Mouse (Mus musculus) liver, embryonic 14.5 days (tissue): ENCODE measurements around the gene Anks1b. TPM values are rescaled to one million over a fixed set of nuclear protein-coding genes. Genes with fewer than 3 reads are reported as not detected.

Experiments
- ATAC-seq: fragments of 200-750 bp; cut with Nextera tagmentation; 2 replicates; pipeline ENCODE4 v1.8.0; 2017; ENCODE audit warnings: moderate number of reproducible peaks, mild to moderate bottlenecking, moderate library complexity; ENCODE audit not compliant: insufficient read depth
- DNase-seq, 3 experiments: peaks; one replicate each; pipeline ENCODE4 v3.0.0-alpha.2; 2012 to 2013; ENCODE audit warnings: low read depth in 3 of 3, low spot score in 3 of 3
- H3K27ac ChIP-seq: fragments of 300-500 bp; sonication (generic); 2 replicates; pipeline ENCODE4 v1.5.1; 2014; ENCODE audit warnings: moderate library complexity, mild to moderate bottlenecking, control low read depth, inconsistent platforms
- H3K27me3 ChIP-seq: fragments of 300-500 bp; sonication (generic); 2 replicates; pipeline ENCODE4 v1.6.1; 2014; ENCODE audit warnings: mild to moderate bottlenecking, low read length, moderate library complexity; ENCODE audit not compliant: control insufficient read depth, insufficient read depth
- H3K36me3 ChIP-seq: fragments of 300-500 bp; sonication (generic); replicated peaks from 2 replicates; pipeline ENCODE4 v1.6.1; 2014; ENCODE audit warnings: low read depth; ENCODE audit not compliant: control insufficient read depth, insufficient read depth
- H3K4me1 ChIP-seq, 2 experiments: fragments of 200-500 bp in 1 of 2; fragments of 300-500 bp in 1 of 2; sonication (generic) in 1 of 2; replicated peaks; 2 replicates each; pipeline ENCODE4 v1.6.1; 2012 to 2014; ENCODE audit warnings: antibody characterized with exemption in 1 of 2, inconsistent platforms in 1 of 2, low read length in 1 of 2; ENCODE audit not compliant: control insufficient read depth in 2 of 2, insufficient read depth in 2 of 2
- H3K4me2 ChIP-seq: fragments of 300-500 bp; sonication (generic); 2 replicates; pipeline ENCODE4 v1.6.1; 2014; ENCODE audit warnings: low read depth, mild to moderate bottlenecking, control low read depth, moderate library complexity
- H3K4me3 ChIP-seq, 2 experiments: fragments of 200-500 bp in 1 of 2; fragments of 300-500 bp in 1 of 2; sonication (generic) in 1 of 2; 2 replicates each; pipeline ENCODE4 v1.5.1; 2012 to 2014; ENCODE audit warnings: low read depth in 2 of 2, low read length in 2 of 2, mild to moderate bottlenecking in 2 of 2, control low read depth in 1 of 2, inconsistent platforms in 1 of 2, moderate library complexity in 1 of 2; ENCODE audit not compliant: insufficient read depth in 1 of 2
- H3K9ac ChIP-seq: fragments of 300-500 bp; sonication (generic); replicated peaks from 2 replicates; pipeline ENCODE4 v1.6.1; 2014; ENCODE audit warnings: mild to moderate bottlenecking, control low read depth, moderate library complexity
- H3K9me3 ChIP-seq: fragments of 300-500 bp; sonication (generic); 2 replicates; pipeline ENCODE4 v1.6.1; 2016; ENCODE audit warnings: low read length, mixed read lengths; ENCODE audit not compliant: control insufficient read depth
- CTCF ChIP-seq: IDR thresholded peaks from 2 replicates; pipeline ENCODE4 v1.5.1; 2016; ENCODE audit warnings: antibody characterized with exemption, low read depth, control low read depth
- EP300 ChIP-seq: IDR thresholded peaks from 2 replicates; pipeline ENCODE4 v1.6.1; 2016; ENCODE audit warnings: antibody characterized with exemption, low read depth
- WGBS: fragments of 180-500 bp; shearing (Covaris S2); extraction: QIAGEN DNeasy Blood & Tissue Kit; methylation state at CpG from one replicate; pipeline ENCODE4 v1.1.7; 2014; ENCODE audit not compliant: insufficient replicate concordance; 5-methylcytosine and 5-hydroxymethylcytosine counted together
- polyA plus RNA-seq, 2 experiments: library from polyadenylated mRNA; depleted of rRNA in 1 of 2; stranded (reverse) in 1 of 2; unstranded in 1 of 2; fragments of >200 nt; fragmentation: Nextera tagmentation in 1 of 2; extraction: Ambion mirVana in 1 of 2; gene quantifications; 2 replicates each; pipeline versions ENCODE4 v1.2.1 to v1.2.3; 2012 to 2014

Gene Anks1b
- polyA plus RNA-seq, 2 experiments, result not detected

DNA sequence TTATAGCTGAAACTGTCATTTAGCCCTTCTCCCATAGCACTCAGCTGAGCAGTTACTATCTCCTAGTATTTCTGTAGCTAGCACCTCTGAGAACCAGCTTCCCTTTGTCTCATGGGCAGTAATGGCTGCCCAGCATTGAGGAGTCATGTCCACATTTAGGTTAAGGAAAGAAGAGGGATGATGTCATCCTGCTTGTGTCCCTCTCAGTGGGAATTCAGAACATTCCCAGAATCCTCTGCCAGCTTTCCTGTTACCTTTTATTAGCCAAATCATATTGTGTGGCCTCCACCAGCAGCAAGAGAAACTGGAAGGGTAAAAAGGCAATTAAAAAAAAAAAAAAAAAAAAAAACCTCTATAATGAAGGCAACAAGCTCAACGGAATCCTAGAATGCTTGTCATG lies 851.6 kb downstream of the Anks1b start:
- H3K4me3 ChIP-seq, result no peak overlapping the region
- no peaks in the 10 kb centered on the region for H3K36me3 ChIP-seq
- H3K4me1 ChIP-seq, result no peaks in the 10 kb centered on the region
- DNase-seq (no peak), ATAC-seq (no peak)
- no peak overlapping the region for H3K4me2 ChIP-seq
- H3K27me3 ChIP-seq, result no peaks in the 10 kb centered on the region
- TF ChIP-seq CTCF, result no peak
- TF ChIP-seq EP300, result no peak
- no peaks in the 10 kb centered on the region for H3K9me3 ChIP-seq
- no peak overlapping the region for H3K27ac ChIP-seq
- H3K9ac ChIP-seq, result no peak overlapping the region
- 50% methylated on average over 1 of the region's 1 CpGs for WGBS

- Histone ChIP-seq H3K27ac (no peak overlapping the region), H3K4me3 (no peak overlapping the region), H3K36me3 (no peaks in the 10 kb centered on the region), H3K27me3 (no peaks in the 10 kb centered on the region), H3K9me3 (no peaks in the 10 kb centered on the region), H3K4me1 (no peaks in the 10 kb centered on the region), H3K9ac (no peak overlapping the region), H3K4me2 (peak overlapping the region; percentile 48)
- peak; percentile 17 to 18 (median 17) for DNase-seq
- no peak for ATAC-seq
- TF ChIP-seq CTCF (peak; percentile 68), EP300 (no peak)
- WGBS, result 19% methylated on average over 22 of the region's 22 CpGs
These were observed 855.4 kb downstream of the Anks1b start for GRCm38 (mm10) chr10:90728401-90729358.

GRCm38 (mm10) chr10:90729527-90729926 lies 856.2 kb downstream of the Anks1b start:
- Histone ChIP-seq H3K9ac (no peak overlapping the region), H3K9me3 (no peaks in the 10 kb centered on the region), H3K27ac (no peak overlapping the region), H3K27me3 (no peaks in the 10 kb centered on the region), H3K36me3 (no peaks in the 10 kb centered on the region), H3K4me3 (no peak overlapping the region), H3K4me2 (no peak overlapping the region), H3K4me1 (no peaks in the 10 kb centered on the region)
- TF ChIP-seq EP300 (no peak), CTCF (no peak)
- ATAC-seq, result no peak
- no peak for DNase-seq
- 43% methylated on average over 10 of the region's 10 CpGs for WGBS

GRCm38 (mm10) chr10:90732823-90733222 lies 859.5 kb downstream of the Anks1b start:
- no peak for ATAC-seq
- Histone ChIP-seq H3K4me3 (no peak overlapping the region), H3K4me2 (no peak overlapping the region), H3K9ac (no peak overlapping the region), H3K27ac (no peak overlapping the region), H3K9me3 (no peaks in the 10 kb centered on the region), H3K36me3 (no peaks in the 10 kb centered on the region), H3K4me1 (no peaks in the 10 kb centered on the region), H3K27me3 (no peaks in the 10 kb centered on the region)
- DNase-seq, result no peak
- TF ChIP-seq CTCF (no peak), EP300 (no peak)
- WGBS, result 32% methylated on average over 4 of the region's 4 CpGs

DNA sequence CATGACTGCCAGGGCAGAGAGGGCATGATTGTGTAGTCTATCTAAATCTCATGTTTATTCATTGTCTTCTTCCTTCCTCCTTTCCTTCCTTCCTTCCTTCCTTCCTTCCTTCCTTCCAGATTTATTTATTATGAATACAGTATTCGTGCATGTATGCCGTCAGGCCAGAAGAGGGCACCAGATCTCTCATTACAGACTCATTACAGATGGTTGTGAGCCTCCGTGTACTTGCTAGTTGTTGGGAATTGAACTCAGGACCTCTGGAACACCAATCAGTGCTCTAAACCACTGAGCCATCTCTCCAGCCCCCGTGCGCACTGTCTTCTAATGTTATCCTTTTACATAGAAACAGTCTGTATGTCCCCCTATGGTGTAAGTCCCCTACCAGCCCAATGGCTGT lies 860.3 kb downstream of the Anks1b start:
- no peaks in the 10 kb centered on the region for H3K36me3 ChIP-seq
- TF ChIP-seq EP300 (no peak), CTCF (peak; percentile 42; the same call in 1 of the 2 replicates)
- DNase-seq, result no peak
- H3K4me1 ChIP-seq, result no peaks in the 10 kb centered on the region
- H3K4me3 ChIP-seq, result no peak overlapping the region
- H3K4me2 ChIP-seq, result no peak overlapping the region
- H3K9me3 ChIP-seq, result no peaks in the 10 kb centered on the region
- no peak overlapping the region for H3K27ac ChIP-seq
- H3K27me3 ChIP-seq, result no peaks in the 10 kb centered on the region
- no peak for ATAC-seq
- WGBS, result 19% methylated on average over 5 of the region's 5 CpGs
- H3K9ac ChIP-seq, result no peak overlapping the region
